Mouse (Mus musculus) layer of hippocampus, adult 9-11 months (tissue): Measurements from ENCODE around the gene Zcrb1.

Source experiments
- DNase-seq: peaks from one replicate; pipeline ENCODE4 v3.0.0; 2022

Gene Zcrb1

DNA sequence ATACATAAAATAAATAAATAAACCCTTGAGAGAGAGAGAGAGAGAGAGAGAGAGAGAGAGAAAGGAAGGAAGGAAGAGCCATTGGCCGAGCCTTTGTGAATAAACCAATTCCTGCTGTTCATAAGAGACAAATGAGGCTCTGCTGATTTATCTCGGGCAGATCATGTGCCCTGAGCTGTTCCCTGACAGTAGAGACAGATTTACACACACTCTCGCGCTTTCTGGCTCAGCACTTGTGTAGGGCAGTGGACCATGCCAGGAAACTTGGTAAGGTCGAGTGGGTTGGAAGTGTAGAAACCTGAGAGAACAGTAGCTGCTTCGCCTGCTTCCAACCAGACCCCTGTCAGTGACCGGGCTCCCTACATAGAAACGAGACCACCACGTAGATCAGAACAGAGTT, 29.6 kb downstream of the Zcrb1 start:
- DNase-seq = no peak

DNA sequence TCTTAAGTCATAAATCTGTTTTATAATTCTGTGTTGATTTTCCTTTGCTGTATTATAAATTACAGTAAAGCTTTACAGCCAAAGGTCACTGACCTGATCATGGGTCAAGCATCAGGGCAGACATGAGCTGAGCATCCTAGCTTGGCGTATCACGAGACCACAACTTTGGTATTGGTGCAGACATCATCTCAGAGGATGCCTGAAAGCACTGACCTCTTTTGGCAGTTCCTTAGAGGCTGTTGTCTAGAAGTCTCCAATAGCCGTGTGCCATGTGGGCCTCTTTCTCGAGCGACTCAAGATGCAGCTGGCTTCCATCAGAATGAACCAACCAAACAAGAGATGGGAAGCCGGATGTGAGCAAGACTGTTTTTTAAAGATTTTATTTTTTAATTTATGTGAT, 32.6 kb downstream of the Zcrb1 start:
- no peak for DNase-seq

DNA sequence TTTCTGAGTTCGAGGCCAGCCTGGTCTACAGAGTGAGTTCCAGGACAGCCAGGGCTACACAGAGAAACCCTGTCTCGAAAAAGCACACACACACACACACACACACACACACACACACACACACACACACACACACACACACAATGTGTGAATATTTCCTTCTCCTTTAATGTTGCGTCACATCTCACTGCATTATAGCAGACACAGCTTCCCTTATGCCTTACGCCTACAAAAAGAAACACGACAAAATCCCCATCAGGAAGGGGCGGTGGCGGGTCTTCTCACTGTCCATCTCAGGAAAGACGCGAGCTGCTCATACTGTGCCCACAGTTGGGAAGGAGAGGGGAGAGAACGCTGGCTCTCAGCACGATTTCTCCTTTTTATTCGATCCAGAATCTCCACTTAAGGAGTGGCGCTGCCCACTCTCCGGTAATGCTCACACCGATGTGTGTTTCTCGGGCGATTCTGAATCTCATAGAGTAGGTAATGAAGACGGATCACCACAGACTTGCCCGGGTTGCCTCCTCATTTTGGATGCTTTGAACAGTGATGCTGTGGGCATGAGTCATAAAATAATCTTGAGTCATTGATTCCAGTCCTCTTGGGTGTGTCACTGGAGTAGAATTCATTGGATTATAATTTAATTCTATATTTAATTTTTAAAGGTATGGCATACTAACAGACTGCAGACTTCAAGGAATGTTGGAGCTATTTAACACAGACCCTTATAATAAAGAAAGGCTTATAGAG, 39.6 kb downstream of the Zcrb1 start:
- no peak for DNase-seq

DNA sequence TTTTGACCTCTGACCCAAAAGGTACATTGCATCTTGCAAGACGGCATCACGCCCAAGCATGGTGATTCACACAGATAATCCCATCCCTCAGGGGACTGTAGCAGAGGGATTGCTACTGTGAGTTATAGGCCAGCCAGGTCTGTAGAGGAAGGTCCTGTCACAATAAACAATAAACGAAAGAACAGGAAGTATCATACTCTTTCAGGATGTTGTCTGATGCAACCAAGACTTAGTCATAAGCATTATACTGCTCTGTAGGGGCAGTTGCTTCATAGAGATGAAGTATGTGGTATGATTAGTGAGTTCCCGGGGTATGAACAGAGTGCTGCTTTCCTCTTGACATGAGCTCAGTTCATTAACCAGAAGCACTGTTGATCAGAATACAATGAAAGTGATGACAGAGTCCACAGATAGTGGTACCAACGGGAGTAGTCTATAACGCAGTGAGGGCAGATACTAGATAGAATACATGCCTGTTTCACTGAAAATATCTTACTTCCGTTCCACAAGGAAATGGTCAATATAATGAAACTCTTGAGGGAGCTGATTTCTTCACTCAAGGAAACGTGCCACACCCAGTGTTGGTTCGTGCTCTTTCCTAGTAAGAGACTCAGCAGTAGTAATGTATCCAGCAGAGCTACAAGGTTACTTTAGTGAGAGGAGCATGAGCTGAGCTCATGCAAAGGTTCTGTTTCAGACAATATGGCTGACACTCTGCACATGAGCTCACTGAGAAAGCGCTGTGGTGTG, 57.3 kb downstream of the Zcrb1 start:
- DNase-seq = no peak

DNA sequence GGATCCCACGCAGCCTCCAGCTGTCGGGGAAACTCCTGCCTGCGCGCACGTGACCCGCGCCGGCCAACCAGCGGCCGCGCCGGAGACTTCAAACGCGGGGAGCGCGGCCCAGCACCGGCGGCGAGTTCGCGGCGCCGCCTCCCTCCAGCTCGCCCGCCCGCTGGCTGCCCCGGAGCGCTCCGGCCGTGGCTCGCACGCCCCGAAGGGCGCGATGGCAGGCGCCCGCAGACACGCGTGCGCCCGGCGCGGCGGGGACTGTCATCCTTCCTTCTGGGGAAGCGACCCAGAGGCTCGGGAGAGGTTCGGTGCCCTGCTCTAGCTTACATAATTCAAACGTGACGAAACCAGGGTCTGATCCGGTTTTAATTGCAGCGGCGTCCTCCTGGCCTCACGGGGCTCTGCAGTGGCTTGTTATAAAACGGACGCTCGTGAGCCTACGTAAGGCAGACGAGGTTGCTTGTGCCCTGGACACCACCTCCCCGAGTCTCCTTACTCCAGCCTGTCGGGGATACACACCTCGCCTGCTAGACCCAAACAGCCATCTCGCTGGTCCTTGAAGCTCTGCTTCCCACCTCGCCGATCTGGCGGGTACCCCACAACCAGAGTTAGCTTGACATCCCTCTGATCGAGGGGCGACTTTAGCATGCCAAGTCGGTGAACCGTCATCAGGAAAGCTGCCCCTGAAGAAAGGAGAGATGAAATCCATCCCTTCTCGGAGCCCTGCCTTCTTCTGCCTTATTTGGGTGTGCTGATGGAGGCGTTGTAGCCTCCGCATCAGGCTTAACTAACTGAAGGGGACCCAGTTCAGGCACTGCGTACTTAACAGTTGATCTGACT, 61.0 kb downstream of the Zcrb1 start, which contains the start of gene Yaf2:
Gene Yaf2, minus strand, starts transcription at position 11 of the 837 bp plus-strand sequence.
- peak; percentile 86 for DNase-seq

DNA sequence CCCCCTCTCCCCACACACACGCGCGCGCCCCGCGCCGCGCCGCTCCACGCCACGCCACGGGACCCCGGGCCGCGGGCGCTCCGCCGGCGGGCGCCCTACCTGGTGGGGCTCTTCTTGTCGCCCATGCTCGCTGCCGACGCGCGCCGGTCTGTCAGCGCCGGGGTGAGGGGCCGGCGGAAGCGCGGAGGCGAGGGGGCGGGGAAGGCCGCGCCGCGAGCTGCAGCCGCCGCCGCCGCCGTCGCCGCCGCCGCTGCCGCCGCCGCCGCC, 61.5 kb downstream of the Zcrb1 start:
- DNase-seq = no peak
